11 mouse cellular contexts compared by ENCODE assay signal in the genomic region with DNA sequence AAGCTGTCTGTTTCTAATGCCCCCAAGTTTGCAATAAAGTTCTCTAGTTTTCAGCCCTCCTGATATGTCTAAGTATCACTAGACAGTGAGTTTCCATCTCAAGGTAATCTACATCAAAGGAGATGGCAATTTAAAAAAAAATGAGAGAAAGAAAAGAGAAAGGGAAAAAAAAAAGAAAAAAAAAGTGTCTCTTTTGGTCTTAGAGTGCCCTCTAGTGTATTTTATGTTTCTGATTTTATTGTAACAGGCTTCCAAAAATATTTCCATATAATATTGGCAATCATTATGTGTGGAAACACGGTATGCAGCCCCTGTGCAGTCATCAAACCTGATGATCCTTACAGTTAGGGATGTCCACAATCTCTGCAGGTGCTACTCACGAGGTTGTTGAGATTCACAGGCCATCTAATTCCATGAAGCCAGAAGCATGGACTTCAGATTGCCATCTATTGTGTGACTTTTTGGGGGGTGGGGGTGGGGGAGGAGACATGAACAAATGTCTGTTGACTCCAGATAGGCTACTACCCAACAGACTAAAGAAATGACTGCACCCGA. TPM values are rescaled to one million over a fixed set of nuclear protein-coding genes. Genes with fewer than 3 reads are reported as not detected.
A peak's percentile ranks its signal among the peaks of the same experiment; 100 is the strongest.
DNase-seq lines count a peak whose midpoint lies in the region; ATAC-seq and TF ChIP-seq lines count a peak whose summit lies in the region.
"Had no signal": no experiment of that assay in that cellular context is flagged by ENCODE, and none has a peak within 500 bp of the region (broad histone marks: within the 10 kb centered on the region; RNA-seq: fewer than 3 reads in every experiment).

No protein-coding gene starts in this region.

- TF ChIP-seq EP300 in lung, postnatal 0 days (IDR thresholded peaks at IDR 0.05), result no peak

- DNase-seq in hindbrain, embryonic 14.5 days (ENCODE audit: low spot score), result peak; percentile 73
- DNase-seq in hindbrain, embryonic 10.5 days (ENCODE audit: low spot score), result no peak
- peak; percentile 53 for DNase-seq in lung, postnatal 0 days (ENCODE audit: low spot score)
- no peak for DNase-seq in lung, postnatal 4 days
- DNase-seq in forebrain, embryonic 14.5 days (ENCODE audit: low spot score), result peak; percentile 71
- DNase-seq in retina, postnatal 7 days (ENCODE audit: low read depth, low spot score), result peak; percentile 6
- DNase-seq in right cerebral cortex, postnatal 14 days, result no peak
- DNase-seq: cerebellum, adult 11 months; kidney, postnatal 4 days; liver, embryonic 13.5 days; spleen, adult 18-20 months had no signal

- no peak overlapping the region for H3K27ac ChIP-seq in hindbrain, embryonic 14.5 days
- H3K27ac ChIP-seq in hindbrain, embryonic 10.5 days, result no peak overlapping the region
- H3K27ac ChIP-seq in lung, postnatal 0 days (ENCODE audit: low read length), result no peak overlapping the region
- no peak overlapping the region for H3K27ac ChIP-seq in forebrain, embryonic 14.5 days (ENCODE audit: low read depth, low read length)
- H3K27ac ChIP-seq: liver, embryonic 13.5 days had no signal

- H3K4me1 ChIP-seq in hindbrain, embryonic 14.5 days (replicated peaks; ENCODE audit: control insufficient read depth, insufficient read depth, low read length), result no peaks in the 10 kb centered on the region
- H3K4me1 ChIP-seq in hindbrain, embryonic 10.5 days (replicated peaks), result no peaks in the 10 kb centered on the region
- no peaks in the 10 kb centered on the region for H3K4me1 ChIP-seq in lung, postnatal 0 days (ENCODE audit: insufficient read depth, low read depth, low read length)
- H3K4me1 ChIP-seq in forebrain, embryonic 14.5 days (ENCODE audit: control insufficient read depth, insufficient read depth, low read length), result no peaks in the 10 kb centered on the region
- H3K4me1 ChIP-seq: liver, embryonic 13.5 days had no signal

- H3K4me3 ChIP-seq in hindbrain, embryonic 14.5 days (replicated peaks; ENCODE audit: low read length), result no peak overlapping the region
- no peak overlapping the region for H3K4me3 ChIP-seq in hindbrain, embryonic 10.5 days
- H3K4me3 ChIP-seq in lung, postnatal 0 days (ENCODE audit: low read depth, low read length), result no peak overlapping the region
- no peak overlapping the region for H3K4me3 ChIP-seq in forebrain, embryonic 14.5 days (ENCODE audit: low read depth, low read length)
- H3K4me3 ChIP-seq: liver, embryonic 13.5 days had no signal

- H3K9ac ChIP-seq in hindbrain, embryonic 14.5 days, result no peak overlapping the region
- no peak overlapping the region for H3K9ac ChIP-seq in lung, postnatal 0 days (replicated peaks; ENCODE audit: low read depth)
- no peak overlapping the region for H3K9ac ChIP-seq in forebrain, embryonic 14.5 days (ENCODE audit: low read length)
- H3K9ac ChIP-seq: liver, embryonic 13.5 days had no signal

- no peak for ATAC-seq in hindbrain, embryonic 14.5 days (ENCODE audit: low FRiP score)
- no peak for ATAC-seq in lung, postnatal 0 days
- peak; percentile 48; the same call in 1 of the 2 replicates for ATAC-seq in forebrain, embryonic 14.5 days

- H3K36me3 ChIP-seq in hindbrain, embryonic 14.5 days (replicated peaks; ENCODE audit: control insufficient read depth, insufficient read depth), result no peaks in the 10 kb centered on the region
- no peaks in the 10 kb centered on the region for H3K36me3 ChIP-seq in hindbrain, embryonic 10.5 days
- no peaks in the 10 kb centered on the region for H3K36me3 ChIP-seq in lung, postnatal 0 days (ENCODE audit: insufficient read depth, low read length)
- no peaks in the 10 kb centered on the region for H3K36me3 ChIP-seq in forebrain, embryonic 14.5 days (ENCODE audit: control insufficient read depth, insufficient read depth, low read length)
- H3K36me3 ChIP-seq: liver, embryonic 13.5 days had no signal

- peak; percentile 31 for TF ChIP-seq CTCF in lung, postnatal 0 days (IDR thresholded peaks at IDR 0.05)

- 50% methylated on average over 3 of the region's 3 CpGs for WGBS in hindbrain, embryonic 14.5 days
- WGBS in hindbrain, embryonic 10.5 days, result 51% methylated on average over 3 of the region's 3 CpGs
- WGBS in lung, postnatal 0 days, result 42% methylated on average over 3 of the region's 3 CpGs
- WGBS in forebrain, embryonic 14.5 days, result 31% methylated on average over 3 of the region's 3 CpGs

- H3K27me3 ChIP-seq in hindbrain, embryonic 14.5 days (ENCODE audit: control insufficient read depth, insufficient read depth, low read length), result no peaks in the 10 kb centered on the region
- H3K27me3 ChIP-seq in hindbrain, embryonic 10.5 days (ENCODE audit: insufficient read depth, poor library complexity, severe bottlenecking), result no peaks in the 10 kb centered on the region
- H3K27me3 ChIP-seq in lung, postnatal 0 days (replicated peaks; ENCODE audit: insufficient read depth, low read length), result no peaks in the 10 kb centered on the region
- no peaks in the 10 kb centered on the region for H3K27me3 ChIP-seq in forebrain, embryonic 14.5 days (replicated peaks; ENCODE audit: control insufficient read depth, insufficient read depth, low read length)
- H3K27me3 ChIP-seq: liver, embryonic 13.5 days had no signal

- no peak overlapping the region for H3K4me2 ChIP-seq in hindbrain, embryonic 14.5 days (replicated peaks)
- no peak overlapping the region for H3K4me2 ChIP-seq in lung, postnatal 0 days (replicated peaks; ENCODE audit: low read depth, low read length)
- H3K4me2 ChIP-seq in forebrain, embryonic 14.5 days (ENCODE audit: low read length), result no peak overlapping the region
- H3K4me2 ChIP-seq: liver, embryonic 13.5 days had no signal

- H3K9me3 ChIP-seq in hindbrain, embryonic 14.5 days (ENCODE audit: control insufficient read depth, low read length), result no peaks in the 10 kb centered on the region
- no peaks in the 10 kb centered on the region for H3K9me3 ChIP-seq in hindbrain, embryonic 10.5 days
- no peaks in the 10 kb centered on the region for H3K9me3 ChIP-seq in lung, postnatal 0 days (ENCODE audit: low read length)
- H3K9me3 ChIP-seq in forebrain, embryonic 14.5 days (replicated peaks; ENCODE audit: control insufficient read depth, low read length), result no peaks in the 10 kb centered on the region
- H3K9me3 ChIP-seq: liver, embryonic 13.5 days had no signal

RNA-seq across cellular contexts. Expression of gene Slco1c1, which starts 52.6 kb away (rescaled TPM):
- 22.5 and 23.5 TPM in 2 replicates for polyA plus RNA-seq in hindbrain, embryonic 14.5 days (2014; fragmentation: Nextera tagmentation; extraction: Ambion mirVana)
- polyA plus RNA-seq in hindbrain, embryonic 10.5 days (2016; fragmentation: Nextera tagmentation; extraction: Ambion mirVana), result 0.68 and 2.6 TPM in 2 replicates
- polyA plus RNA-seq in lung, postnatal 0 days (2015; fragmentation: Nextera tagmentation; extraction: Ambion mirVana), result 0.07 and 0.17 TPM in 2 replicates
- polyA plus RNA-seq in forebrain, embryonic 14.5 days (2014; fragmentation: Nextera tagmentation; extraction: Ambion mirVana), result 13.5 and 19.3 TPM in 2 replicates
- polyA plus RNA-seq: liver, embryonic 13.5 days had no signal

RNA-seq across cellular contexts. Expression of gene Slco1b2, which starts 52.6 kb away (rescaled TPM):
- not detected in 2 replicates for polyA plus RNA-seq in hindbrain, embryonic 14.5 days (2014; fragmentation: Nextera tagmentation; extraction: Ambion mirVana)
- not detected in 2 replicates for polyA plus RNA-seq in hindbrain, embryonic 10.5 days (2016; fragmentation: Nextera tagmentation; extraction: Ambion mirVana)
- 0.06 TPM in 1 of 2 replicates, not detected in the other for polyA plus RNA-seq in lung, postnatal 0 days (2015; fragmentation: Nextera tagmentation; extraction: Ambion mirVana)
- not detected in 2 replicates for polyA plus RNA-seq in forebrain, embryonic 14.5 days (2014; fragmentation: Nextera tagmentation; extraction: Ambion mirVana)

Comparison
In these comparisons a context has a peak if more than half of its experiments do, and no peak if none do; other contexts are left out.
1. DNase-seq: peak in hindbrain, embryonic 14.5 days (single experiment), lung, postnatal 0 days (single experiment), forebrain, embryonic 14.5 days (single experiment) and retina, postnatal 7 days (single experiment); none in hindbrain, embryonic 10.5 days (single experiment), lung, postnatal 4 days (0 of 2) and right cerebral cortex, postnatal 14 days (single experiment).